Mouse (Mus musculus) monocyte, adult 5-6 weeks (primary cell): ENCODE measurements around the gene Mtmr3. TPM values are rescaled to one million over a fixed set of nuclear protein-coding genes. Genes with fewer than 3 reads are reported as not detected.

ENCODE experiments used
- ATAC-seq: fragments of 153-309, 156-312 bp; replicated peaks from 2 replicates; pipeline ENCODE4 v1.8.0; 2017; ENCODE audit warnings: mild to moderate bottlenecking; ENCODE audit not compliant: low TSS enrichment, insufficient number of reproducible peaks, severe bottlenecking, poor library complexity, low FRiP score
- total RNA-seq: library from RNA; stranded (forward); fragments of 200-1000, 200-491, 200-594 nt; gene quantifications from 3 replicates; pipeline ENCODE4 v1.2.3, GENCODE M21; 2017

Mtmr3 gene
- 89.9 to 98.0 TPM (median 96.8 TPM) in 3 replicates for total RNA-seq

DNA sequence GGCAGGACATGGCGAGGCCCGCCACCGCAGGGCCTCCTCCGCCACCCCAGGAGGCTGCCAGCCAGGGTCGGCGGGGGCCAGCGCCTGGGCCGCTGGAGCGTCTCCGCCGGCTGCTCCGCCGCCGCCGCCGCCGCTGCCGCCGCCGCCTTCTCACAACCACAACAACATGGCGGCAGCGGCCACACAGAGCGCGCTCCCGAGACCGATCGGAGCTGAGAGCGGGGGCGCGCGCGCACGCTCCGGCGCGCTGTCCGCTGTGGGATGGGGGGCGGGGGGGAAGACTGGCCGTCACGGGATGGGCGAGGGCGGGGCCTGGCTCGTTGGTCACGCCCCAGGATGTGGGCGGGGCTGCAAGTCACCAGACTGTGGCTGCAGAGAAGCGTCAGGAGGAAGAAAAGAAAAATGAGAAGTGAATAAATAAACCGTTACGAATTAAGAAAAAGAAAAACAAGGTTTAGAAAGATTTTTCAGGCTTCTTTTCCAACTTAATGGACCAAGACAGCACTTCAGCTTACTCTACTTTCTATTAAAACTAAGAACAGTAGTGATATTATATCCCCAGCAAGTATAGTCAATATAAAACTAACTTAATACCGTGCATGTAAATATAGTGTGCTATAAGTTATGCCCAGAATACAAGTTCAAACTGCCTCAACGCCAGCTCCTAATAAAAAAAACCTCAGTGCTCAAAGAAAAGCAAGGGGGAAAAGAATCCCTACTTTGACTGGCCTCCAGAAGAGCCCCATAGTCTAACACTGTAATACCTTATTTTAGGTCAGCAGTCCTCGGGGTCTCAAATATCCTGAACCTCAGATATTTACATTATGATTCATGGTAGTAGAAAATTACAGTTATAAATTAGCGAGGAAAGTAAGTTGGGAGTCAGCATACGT is at the start of gene Mtmr3:
Gene Mtmr3 (minus strand): TSS at position 256 of the 893 bp plus-strand sequence.
- peak; percentile 89 for ATAC-seq

GRCm38 (mm10) chr11:4643722-4644121 is 49.1 kb upstream of the Mtmr3 start:
- ATAC-seq: no peak

DNA sequence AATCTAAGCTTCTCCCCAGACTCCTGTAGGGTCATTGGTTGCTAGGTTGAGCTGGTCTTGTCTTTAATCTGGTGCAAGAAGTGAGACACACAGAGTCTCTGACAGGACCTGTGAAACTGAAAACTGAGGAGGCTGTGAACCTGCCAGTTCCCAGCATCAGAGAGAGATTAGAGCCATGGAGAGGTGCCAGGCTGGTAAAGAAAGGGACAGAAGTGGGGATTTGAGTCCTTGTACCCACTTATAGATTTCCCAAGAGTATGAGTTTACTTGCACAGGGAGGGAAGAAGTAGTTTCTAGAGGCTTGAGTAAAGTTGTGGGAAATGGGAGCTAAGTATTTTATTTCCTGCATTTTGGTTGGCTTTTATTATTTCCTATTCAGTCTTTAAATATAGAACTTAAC is 46.5 kb upstream of the Mtmr3 start:
- no peak for ATAC-seq

GRCm38 (mm10) chr11:4638261-4638660 is 43.6 kb upstream of the Mtmr3 start:
- no peak for ATAC-seq

- peak; percentile 92 for ATAC-seq
Observed at GRCm38 (mm10) chr11:4637534-4638234, 43.0 kb upstream of the Mtmr3 start, which contains the start of gene Ascc2. Gene Ascc2 (plus strand): TSS chr11:4637747.

DNA sequence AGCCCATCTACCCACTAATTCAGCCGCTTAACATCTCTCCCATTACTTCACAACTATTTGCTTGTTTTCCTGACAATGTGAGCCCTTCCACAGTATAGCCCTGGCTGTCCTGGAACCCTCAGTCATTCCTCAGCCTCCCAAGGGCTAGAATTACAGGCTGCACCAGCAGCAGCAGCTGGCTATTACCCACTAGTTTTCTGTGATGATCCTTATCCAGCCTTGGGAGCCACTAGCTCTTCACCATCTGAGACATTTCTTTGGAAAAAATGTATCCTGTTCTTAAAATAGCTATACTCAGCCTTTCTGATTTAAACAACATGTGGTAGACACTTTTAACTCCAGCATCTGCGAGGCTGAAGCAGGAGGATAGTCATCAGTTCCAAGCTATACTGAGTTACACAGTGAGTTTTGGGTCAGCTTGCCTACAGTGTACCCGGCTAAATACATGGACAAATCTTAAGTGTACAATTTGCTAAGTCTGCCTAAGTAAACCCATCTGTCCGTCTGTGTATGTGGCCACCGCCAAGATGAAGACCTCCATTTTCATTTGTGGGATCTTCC is 42.2 kb upstream of the Mtmr3 start:
- no peak for ATAC-seq

DNA sequence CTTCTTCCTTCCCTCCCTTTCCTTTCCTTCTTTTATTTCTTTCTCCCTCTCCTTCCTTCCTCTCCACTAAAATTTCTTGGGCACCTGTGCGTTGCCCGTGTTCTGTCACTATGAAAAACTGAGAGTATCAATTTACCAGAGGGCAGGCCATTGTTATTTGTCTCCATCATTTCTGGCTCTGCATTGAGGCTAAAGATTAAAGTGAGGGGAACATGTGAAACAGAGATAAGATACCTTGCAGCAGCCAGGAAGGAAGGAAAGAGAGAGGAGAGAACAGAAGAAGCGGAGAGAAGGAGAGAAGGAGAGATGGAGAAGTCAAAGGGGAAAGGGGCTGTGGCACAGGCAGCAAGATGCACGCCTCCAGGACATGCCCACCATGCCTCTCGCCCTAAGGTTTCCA is 39.7 kb upstream of the Mtmr3 start:
- no peak for ATAC-seq

DNA sequence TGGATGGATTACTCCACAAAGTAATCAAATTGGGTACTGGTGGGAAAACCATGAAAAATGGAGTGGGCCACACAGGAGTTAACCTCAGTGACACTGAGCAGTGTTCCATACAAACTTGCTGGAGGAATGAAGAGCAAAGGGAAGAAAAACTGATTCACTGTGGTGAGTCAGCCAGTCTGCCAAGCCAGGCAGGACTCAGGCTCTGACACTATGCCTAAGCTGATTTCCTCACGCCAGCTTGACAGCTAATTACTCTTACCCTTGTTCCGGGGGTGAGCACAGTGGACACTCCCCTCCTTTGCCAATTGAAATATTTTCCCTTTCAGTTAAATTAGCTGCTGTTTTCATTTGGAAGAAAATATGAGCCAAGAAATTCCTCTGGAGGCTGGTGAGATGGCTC is 38.8 kb upstream of the Mtmr3 start:
- ATAC-seq: no peak

GRCm38 (mm10) chr11:4629861-4630280 is 35.2 kb upstream of the Mtmr3 start:
- ATAC-seq: no peak

DNA sequence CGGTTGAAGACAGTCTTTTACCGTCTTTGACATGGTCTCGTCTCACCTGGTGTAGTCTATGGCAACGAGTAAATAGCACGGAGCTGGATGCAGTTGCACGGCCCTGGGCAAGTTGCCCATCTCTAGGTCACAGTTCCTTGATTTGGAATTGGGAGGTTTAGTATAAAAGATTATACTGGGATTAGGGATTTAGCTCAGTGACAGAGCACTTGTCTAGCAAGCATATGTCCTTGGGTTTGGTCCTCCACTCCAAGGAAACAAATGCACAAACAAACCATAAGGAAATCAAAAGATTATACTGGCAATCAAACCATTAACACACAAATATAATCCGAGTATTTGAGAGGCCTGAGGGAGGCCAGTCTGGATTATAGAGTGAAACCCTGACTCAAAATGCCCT is 33.0 kb upstream of the Mtmr3 start:
- ATAC-seq: no peak

DNA sequence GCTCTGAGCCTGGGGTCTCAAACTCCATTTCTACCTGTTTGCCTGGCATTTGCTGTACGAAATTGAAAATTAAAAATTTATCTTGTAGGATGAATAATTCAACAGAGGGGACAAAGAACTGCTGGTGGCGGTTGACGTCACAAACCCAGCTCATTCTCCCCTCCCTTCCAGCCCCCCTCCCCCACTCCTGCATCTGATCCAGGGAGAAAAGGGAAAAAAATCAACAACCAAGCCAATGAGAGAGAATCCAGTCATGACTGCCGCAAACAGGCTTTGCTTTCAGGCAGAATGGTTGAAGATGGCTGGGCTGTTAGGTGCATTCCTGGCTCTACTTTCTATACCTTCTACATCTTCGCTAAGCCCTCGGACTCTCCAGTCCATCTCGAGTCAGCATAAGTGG is 31.3 kb upstream of the Mtmr3 start:
- ATAC-seq: no peak

GRCm38 (mm10) chr11:4622997-4623396 is 28.3 kb upstream of the Mtmr3 start:
- ATAC-seq: no peak

- no peak for ATAC-seq
Observed at GRCm38 (mm10) chr11:4622442-4622986, 27.9 kb upstream of the Mtmr3 start.

DNA sequence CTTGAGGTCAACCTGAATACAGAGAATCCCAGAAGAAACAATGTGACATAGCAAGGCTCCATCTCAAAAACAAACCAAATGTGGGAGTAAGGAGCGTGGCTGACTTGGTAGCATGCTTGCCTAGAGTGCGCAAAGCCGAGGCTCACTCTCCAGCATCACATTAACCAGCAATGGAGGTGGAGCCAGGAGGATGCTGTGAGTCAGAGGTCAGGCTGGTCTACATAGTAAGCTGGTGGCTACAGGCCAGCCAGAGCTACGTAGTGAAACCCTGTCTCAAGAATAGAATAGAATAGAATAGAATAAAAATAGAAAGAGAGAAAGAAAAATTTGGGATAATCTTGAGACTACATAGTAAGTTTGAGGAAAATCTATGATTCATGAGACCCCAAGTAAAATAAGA is 27.2 kb upstream of the Mtmr3 start:
- ATAC-seq: no peak

DNA sequence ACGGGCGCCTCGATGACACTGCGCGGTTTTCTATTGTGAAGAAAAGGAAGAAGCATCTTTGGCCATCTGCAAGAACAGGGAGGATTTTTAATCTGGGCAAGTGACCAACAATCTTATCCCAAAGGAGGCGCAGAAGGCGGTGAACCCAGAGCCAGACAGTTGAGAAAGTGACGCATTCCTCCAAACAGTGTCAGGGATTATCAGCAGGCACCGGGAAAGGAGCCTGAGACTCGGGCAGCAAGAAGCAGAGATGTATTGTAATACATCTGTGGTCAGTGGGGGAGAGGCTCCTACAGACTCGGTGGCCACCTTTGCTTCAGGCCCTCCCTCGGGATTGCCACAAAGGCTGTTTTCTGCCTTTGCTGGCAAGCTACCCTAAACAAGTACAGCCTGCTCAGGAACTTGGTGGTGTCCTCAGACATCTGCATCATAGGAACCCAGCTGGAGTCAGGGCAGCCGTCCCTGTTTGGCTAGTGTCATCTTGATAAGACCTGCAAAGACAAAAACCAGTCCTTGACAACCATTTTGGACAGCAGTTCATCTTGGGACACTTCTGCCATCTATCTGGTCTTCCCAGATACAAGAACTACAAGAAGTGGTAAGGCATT is 25.9 kb upstream of the Mtmr3 start:
- no peak for ATAC-seq

DNA sequence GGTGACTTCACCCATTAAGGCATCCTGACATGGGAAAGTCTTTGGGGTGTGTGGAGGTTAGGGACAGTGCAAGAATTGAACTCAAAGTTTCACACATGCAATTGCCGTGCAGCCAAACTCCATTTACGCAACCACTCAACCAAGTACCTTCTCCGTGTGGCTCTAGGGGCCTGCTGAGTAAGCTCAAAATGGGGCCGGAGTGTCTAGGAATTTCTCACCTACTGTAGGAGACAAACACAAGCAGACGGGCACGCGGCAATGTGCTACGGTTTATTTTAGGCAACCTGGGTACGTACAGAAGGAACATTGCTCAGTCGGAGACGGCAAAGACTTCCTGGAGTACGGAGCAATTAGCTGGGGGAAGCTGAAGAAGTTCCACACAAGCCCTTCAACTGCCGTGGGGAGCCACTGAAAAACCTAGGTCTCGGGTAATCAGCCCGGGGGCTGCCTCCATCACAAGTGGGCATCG is 25.4 kb upstream of the Mtmr3 start, which contains the start of gene Gm11032:
Gene Gm11032 (plus strand): TSS at position 51 of the 469 bp plus-strand sequence.
- no peak for ATAC-seq

DNA sequence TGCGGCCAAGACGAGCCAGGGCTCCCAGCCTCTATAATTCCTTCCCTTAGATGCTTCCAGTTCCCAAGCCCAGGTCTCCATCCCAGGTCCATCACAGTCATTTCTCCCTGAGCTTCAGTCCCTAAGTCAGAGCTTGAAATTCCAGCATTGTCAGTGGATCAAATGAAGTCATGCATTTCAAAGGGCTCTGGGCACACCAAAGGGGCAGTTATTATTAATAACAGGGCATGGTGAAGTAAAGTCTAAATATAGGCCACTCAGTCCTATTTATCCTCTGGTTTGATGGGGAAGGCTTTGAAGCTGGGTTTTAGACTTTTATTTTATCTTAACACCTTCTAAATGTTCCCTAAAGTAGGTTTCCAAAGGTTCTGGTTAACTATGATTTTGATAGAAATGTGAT is 17.2 kb upstream of the Mtmr3 start:
- no peak for ATAC-seq

DNA sequence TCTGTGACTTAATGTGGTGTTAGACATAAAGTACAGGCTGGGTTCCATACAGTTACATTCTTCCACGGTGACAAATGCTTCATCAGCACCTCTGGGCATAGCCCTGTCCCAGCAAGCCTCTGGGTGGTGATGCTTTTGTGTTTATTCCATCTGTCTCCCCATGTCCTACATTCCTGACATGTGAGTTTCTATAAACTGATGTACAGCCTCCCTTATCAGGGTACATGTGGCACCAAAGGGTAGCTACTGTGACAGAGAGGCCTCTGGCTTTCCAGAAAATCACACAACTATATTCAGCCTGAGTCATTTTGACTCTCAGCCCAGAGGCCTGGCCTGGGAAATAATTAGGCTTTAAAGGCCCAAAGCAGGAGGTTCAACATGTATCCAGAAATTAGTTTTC is 11.9 kb upstream of the Mtmr3 start:
- no peak for ATAC-seq

DNA sequence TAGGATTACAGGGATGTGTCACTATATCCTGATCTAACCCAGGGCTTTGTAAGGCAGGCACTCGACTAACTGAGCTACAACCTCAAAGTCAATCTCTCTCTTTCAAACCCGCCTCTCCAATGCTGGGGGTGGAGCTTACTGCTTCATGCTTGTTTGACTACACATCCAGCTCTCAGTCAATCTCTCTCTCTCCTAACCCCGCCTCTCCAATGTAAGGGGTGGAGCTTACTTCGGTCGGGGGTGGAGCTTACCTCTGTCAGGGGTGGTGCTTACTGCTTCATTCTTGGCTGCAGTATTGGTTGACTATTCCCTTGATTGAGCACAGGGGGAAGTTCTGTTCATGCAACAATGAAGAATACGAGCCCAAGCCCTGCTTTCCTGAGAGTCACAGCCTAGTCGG is 10.8 kb upstream of the Mtmr3 start:
- peak; percentile 54; the same call in 1 of the 2 replicates for ATAC-seq
